Mouse (Mus musculus) liver, embryonic 12.5 days (tissue): Measurements from ENCODE around the gene Efcab3. TPM values are rescaled to one million over a fixed set of nuclear protein-coding genes. Genes with fewer than 3 reads are reported as not detected.
A peak's percentile ranks its signal among the peaks of the same experiment; 100 is the strongest.

Experiments
- ATAC-seq: fragments of 200-750 bp; cut with Nextera tagmentation; 2 replicates; pipeline ENCODE4 v1.8.0; 2017; ENCODE audit warnings: moderate number of reproducible peaks, mild to moderate bottlenecking, moderate library complexity
- H3K27ac ChIP-seq: fragments of 300-500 bp; sonication (generic); 2 replicates; pipeline ENCODE4 v1.5.1; 2016; ENCODE audit warnings: mild to moderate bottlenecking
- H3K27me3 ChIP-seq: fragments of 300-500 bp; sonication (generic); replicated peaks from 2 replicates; pipeline ENCODE4 v1.6.1; 2016; ENCODE audit warnings: mild to moderate bottlenecking, moderate library complexity
- H3K36me3 ChIP-seq: fragments of 300-500 bp; sonication (generic); 2 replicates; pipeline ENCODE4 v1.6.1; 2016; ENCODE audit warnings: mild to moderate bottlenecking, moderate library complexity
- H3K4me1 ChIP-seq: fragments of 300-500 bp; sonication (generic); 2 replicates; pipeline ENCODE4 v1.6.1; 2016
- H3K4me2 ChIP-seq: fragments of 300-500 bp; sonication (generic); 2 replicates; pipeline ENCODE4 v1.6.1; 2016; ENCODE audit warnings: mild to moderate bottlenecking, moderate library complexity
- H3K4me3 ChIP-seq: fragments of 300-500 bp; sonication (generic); 2 replicates; pipeline ENCODE4 v1.5.1; 2016; ENCODE audit warnings: mild to moderate bottlenecking, moderate library complexity
- H3K9ac ChIP-seq: fragments of 300-500 bp; sonication (generic); 2 replicates; pipeline ENCODE4 v1.6.1; 2016; ENCODE audit warnings: mild to moderate bottlenecking, moderate library complexity
- H3K9me3 ChIP-seq: fragments of 300-500 bp; sonication (generic); replicated peaks from 2 replicates; pipeline ENCODE4 v1.6.1; 2016; ENCODE audit warnings: mild to moderate bottlenecking, moderate library complexity
- WGBS: fragments of 180-500 bp; shearing (Covaris S2); methylation state at CpG from one replicate; pipeline ENCODE4 v1.1.7; 2016; ENCODE audit not compliant: insufficient replicate concordance; 5-methylcytosine and 5-hydroxymethylcytosine counted together
- polyA plus RNA-seq: library from polyadenylated mRNA; unstranded; fragments of >200 nt; fragmentation: Nextera tagmentation; extraction: Ambion mirVana; gene quantifications from 2 replicates; pipeline ENCODE4 v1.2.1, GENCODE M21; 2016

The Efcab3 gene
- polyA plus RNA-seq, 1 experiment from 2014 or later: not detected

DNA sequence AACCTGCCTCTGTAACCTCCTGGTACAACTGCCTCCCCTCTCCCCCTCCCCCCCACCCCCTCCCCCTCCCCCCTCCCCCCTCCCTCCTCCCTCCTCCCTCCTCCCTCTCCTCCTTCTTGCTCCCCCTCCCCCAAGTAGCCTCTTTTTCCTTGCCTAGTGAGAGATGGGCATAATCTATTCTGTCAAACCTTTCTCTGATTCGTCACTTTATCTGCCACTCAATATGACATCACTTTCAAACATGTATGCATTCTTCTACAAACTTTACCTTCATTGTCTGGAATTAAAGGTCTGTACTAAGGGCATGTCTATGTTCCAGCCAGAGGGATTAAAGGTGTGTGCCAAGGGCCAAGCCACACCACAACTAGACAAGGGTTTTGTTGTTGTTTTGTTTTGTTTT lies 86.4 kb downstream of the Efcab3 start:
- Histone ChIP-seq H3K4me2 (no peak overlapping the region), H3K9ac (no peak overlapping the region), H3K36me3 (no peaks in the 10 kb centered on the region), H3K4me1 (peaks cover 72% of the 10 kb centered on the region), H3K9me3 (no peaks in the 10 kb centered on the region), H3K27me3 (no peaks in the 10 kb centered on the region), H3K4me3 (no peak overlapping the region), H3K27ac (peak overlapping the region; percentile 95)
- 67% methylated on average over 1 of the region's 1 CpGs for WGBS
- ATAC-seq: no peak

DNA sequence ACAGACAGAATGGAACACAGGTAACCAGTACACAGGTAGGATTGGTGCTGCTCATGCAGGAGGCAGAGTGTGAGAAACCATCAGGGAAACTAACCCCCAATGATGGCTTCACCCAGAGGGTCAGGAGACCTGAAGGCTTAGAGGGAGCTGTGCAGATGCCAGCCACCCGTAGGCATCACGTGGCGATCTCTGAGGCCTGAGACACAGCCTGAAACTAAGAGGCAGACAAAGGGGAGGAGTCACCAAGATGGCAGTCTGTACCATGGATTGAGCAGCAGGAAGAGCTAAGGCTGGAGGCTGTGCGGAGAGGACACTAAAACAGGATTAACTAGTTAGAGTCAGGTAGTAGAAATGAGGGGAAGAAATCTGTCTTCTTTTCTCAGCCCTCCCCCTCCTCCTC lies 87.3 kb downstream of the Efcab3 start:
- no peaks in the 10 kb centered on the region for H3K9me3 ChIP-seq
- no peaks in the 10 kb centered on the region for H3K36me3 ChIP-seq
- no peak for ATAC-seq
- peak overlapping the region; percentile 69; the same call in 1 of the 2 replicates for H3K9ac ChIP-seq
- WGBS: 53% methylated on average over 4 of the region's 4 CpGs
- H3K4me3 ChIP-seq: no peak overlapping the region
- H3K27me3 ChIP-seq: no peaks in the 10 kb centered on the region
- H3K4me2 ChIP-seq: peak overlapping the region; percentile 70
- H3K4me1 ChIP-seq: peaks cover 71% of the 10 kb centered on the region
- H3K27ac ChIP-seq: peak overlapping the region; percentile 95

DNA sequence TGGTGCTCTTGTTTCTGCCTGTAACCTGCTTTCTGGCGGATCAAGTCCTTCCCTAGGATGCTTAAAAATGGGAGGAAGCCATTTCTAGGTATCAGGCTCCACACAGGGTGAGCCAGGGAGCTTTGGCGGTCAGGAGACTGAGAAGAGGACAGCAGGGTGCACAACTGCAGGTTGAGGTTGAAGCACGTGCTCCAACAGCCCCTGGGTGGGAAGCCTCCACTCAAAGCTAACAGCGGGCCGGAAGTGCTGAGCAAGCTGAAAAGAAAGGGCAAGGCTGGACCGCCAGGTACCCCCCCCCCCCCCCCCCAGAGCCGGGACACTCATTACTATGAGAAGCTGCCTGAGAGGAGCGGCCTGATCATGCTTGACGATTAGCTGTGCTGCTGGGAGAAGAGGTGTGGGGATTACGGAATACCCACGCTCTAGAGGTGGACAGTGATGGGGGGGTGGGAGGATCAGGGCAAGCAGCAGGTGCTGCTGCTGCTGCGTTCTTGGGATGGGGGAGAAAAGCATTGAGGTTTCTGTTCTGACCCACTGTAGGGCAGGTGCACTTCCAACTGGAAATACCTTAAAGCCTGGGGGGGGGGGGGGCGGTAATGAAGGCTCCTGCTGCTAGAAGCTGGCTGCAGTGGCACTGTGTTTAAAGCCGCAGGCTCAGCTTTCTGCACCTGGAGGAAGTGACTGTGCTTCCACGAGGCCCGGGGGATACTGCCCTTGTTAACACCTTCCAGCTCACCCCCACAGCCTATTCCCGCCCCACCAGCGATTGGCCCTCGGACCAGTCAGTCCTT lies 88.0 kb downstream of the Efcab3 start:
- Histone ChIP-seq H3K4me3 (peak overlapping the region; percentile 33), H3K27me3 (no peaks in the 10 kb centered on the region), H3K27ac (peak overlapping the region; percentile 95), H3K9me3 (no peaks in the 10 kb centered on the region), H3K36me3 (no peaks in the 10 kb centered on the region), H3K4me2 (peak overlapping the region; percentile 70), H3K4me1 (peaks cover 75% of the 10 kb centered on the region), H3K9ac (peak overlapping the region; percentile 69)
- 18% methylated on average over 18 of the region's 19 CpGs for WGBS
- no peak for ATAC-seq

DNA sequence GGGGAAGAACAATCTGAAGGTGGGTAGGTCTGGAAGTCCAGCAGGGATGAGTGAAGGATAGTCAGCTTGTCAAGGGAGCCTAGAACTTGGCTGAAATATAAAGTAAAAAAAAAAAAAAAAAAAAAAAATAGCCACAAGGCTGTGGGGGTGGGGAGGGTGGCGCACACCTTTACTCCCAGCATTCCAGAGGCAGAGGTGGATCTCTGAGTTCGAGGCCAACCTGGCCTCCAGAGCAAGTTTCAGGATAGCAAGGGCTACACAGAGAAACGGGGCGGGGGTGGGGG lies 88.6 kb downstream of the Efcab3 start:
- H3K4me1 ChIP-seq: peaks cover 80% of the 10 kb centered on the region
- peak overlapping the region; percentile 33; the same call in 1 of the 2 replicates for H3K4me3 ChIP-seq
- no peaks in the 10 kb centered on the region for H3K27me3 ChIP-seq
- H3K27ac ChIP-seq: peak overlapping the region; percentile 95
- H3K4me2 ChIP-seq: peak overlapping the region; percentile 70
- H3K9ac ChIP-seq: peak overlapping the region; percentile 69
- ATAC-seq: no peak
- WGBS: 30% methylated on average over 2 of the region's 4 CpGs
- no peaks in the 10 kb centered on the region for H3K36me3 ChIP-seq
- H3K9me3 ChIP-seq: no peaks in the 10 kb centered on the region

GRCm38 (mm10) chr11:105152357-105152899 lies 89.0 kb downstream of the Efcab3 start:
- peak overlapping the region; percentile 70 for H3K4me2 ChIP-seq
- ATAC-seq: peak; percentile 89
- 17% methylated on average over 11 of the region's 11 CpGs for WGBS
- peak overlapping the region; percentile 33 for H3K4me3 ChIP-seq
- peak overlapping the region; percentile 95 for H3K27ac ChIP-seq
- no peaks in the 10 kb centered on the region for H3K36me3 ChIP-seq
- H3K9ac ChIP-seq: peak overlapping the region; percentile 69
- no peaks in the 10 kb centered on the region for H3K9me3 ChIP-seq
- peaks cover 85% of the 10 kb centered on the region for H3K4me1 ChIP-seq
- H3K27me3 ChIP-seq: no peaks in the 10 kb centered on the region

- Histone ChIP-seq H3K4me2 (peak overlapping the region; percentile 70), H3K27ac (peak overlapping the region; percentile 95), H3K9ac (peak overlapping the region; percentile 69), H3K4me3 (peak overlapping the region; percentile 33; the same call in 1 of the 2 replicates), H3K4me1 (peaks cover 93% of the 10 kb centered on the region), H3K36me3 (no peaks in the 10 kb centered on the region), H3K27me3 (no peaks in the 10 kb centered on the region), H3K9me3 (no peaks in the 10 kb centered on the region)
- WGBS: 35% methylated on average over 12 of the region's 12 CpGs
- peak; percentile 79 for ATAC-seq
Observed at GRCm38 (mm10) chr11:105153068-105153833, 89.9 kb downstream of the Efcab3 start.

GRCm38 (mm10) chr11:105155915-105156314 lies 92.5 kb downstream of the Efcab3 start:
- peak overlapping the region; percentile 62 for H3K4me2 ChIP-seq
- no peaks in the 10 kb centered on the region for H3K36me3 ChIP-seq
- H3K4me3 ChIP-seq: no peak overlapping the region
- no peaks in the 10 kb centered on the region for H3K27me3 ChIP-seq
- H3K9ac ChIP-seq: 0 out of 2 replicates have a peak overlapping the region, but pooled peaks have one; percentile 12
- peak overlapping the region; percentile 81 for H3K27ac ChIP-seq
- ATAC-seq: no peak
- H3K4me1 ChIP-seq: peaks cover 88% of the 10 kb centered on the region
- no peaks in the 10 kb centered on the region for H3K9me3 ChIP-seq
- 64% methylated on average over 4 of the region's 4 CpGs for WGBS

GRCm38 (mm10) chr11:105156748-105157267 lies 93.4 kb downstream of the Efcab3 start:
- WGBS: 46% methylated on average over 19 of the region's 19 CpGs
- Histone ChIP-seq H3K36me3 (0 out of 2 replicates have a peak, but pooled peaks cover 5% of the 10 kb centered on the region), H3K9me3 (no peaks in the 10 kb centered on the region), H3K4me1 (peaks cover 83% of the 10 kb centered on the region), H3K4me3 (peak overlapping the region; percentile 50), H3K9ac (peak overlapping the region; percentile 66), H3K4me2 (peak overlapping the region; percentile 62), H3K27me3 (no peaks in the 10 kb centered on the region), H3K27ac (peak overlapping the region; percentile 81)
- no peak for ATAC-seq

GRCm38 (mm10) chr11:105158047-105158446 lies 94.7 kb downstream of the Efcab3 start:
- H3K4me2 ChIP-seq: peak overlapping the region; percentile 62
- peak overlapping the region; percentile 66 for H3K9ac ChIP-seq

DNA sequence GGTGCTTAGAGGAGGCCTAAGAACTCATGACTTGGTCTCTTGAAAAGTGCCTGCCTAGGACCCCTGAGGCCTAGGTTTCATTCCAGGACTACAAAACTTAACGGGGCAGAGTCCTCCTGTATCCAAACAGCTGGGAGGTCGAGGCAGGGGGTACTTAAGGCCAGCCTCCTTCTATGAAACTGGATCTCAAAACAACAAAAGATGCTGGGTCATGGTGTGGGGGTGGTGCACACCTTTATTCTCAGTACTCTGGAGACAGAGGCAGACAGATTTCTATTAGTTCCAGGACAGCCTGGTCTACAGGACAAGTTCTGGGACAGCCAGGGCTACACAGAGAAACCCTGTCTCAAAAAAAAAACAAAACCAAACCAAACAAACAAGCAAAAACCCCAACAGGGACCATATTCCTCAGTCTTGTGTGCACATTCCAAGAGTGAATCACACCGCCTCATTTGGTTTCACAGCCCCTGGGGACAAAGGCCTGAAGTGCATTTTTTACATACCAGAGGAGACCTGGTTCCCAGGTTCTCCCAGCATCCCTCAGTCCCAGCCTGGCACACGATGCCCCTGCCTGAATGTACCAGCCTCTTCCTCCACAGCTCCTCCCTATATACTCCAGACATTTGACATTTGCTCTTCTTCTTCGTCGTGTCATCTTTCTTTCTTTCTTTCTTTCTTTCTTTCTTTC lies 96.4 kb downstream of the Efcab3 start:
- Histone ChIP-seq H3K9ac (no peak overlapping the region), H3K36me3 (peaks cover 17% of the 10 kb centered on the region), H3K9me3 (peaks cover 9% of the 10 kb centered on the region), H3K4me1 (peaks cover 52% of the 10 kb centered on the region), H3K4me2 (peak overlapping the region; percentile 62), H3K27ac (no peak overlapping the region), H3K4me3 (no peak overlapping the region), H3K27me3 (peaks cover 14% of the 10 kb centered on the region)
- ATAC-seq: 0 out of 2 replicates have a peak, but pooled peaks have one; percentile 40
- 55% methylated on average over 6 of the region's 6 CpGs for WGBS

More at GRCm38 (mm10) chr11:105158047-105158446, 94.7 kb downstream of the Efcab3 start:
- Histone ChIP-seq H3K9me3 (0 out of 2 replicates have a peak, but pooled peaks cover 3% of the 10 kb centered on the region), H3K27me3 (peaks cover 6% of the 10 kb centered on the region; the same call in 1 of the 2 replicates), H3K36me3 (0 out of 2 replicates have a peak, but pooled peaks cover 12% of the 10 kb centered on the region), H3K4me3 (peak overlapping the region; percentile 50), H3K4me1 (peaks cover 70% of the 10 kb centered on the region), H3K27ac (peak overlapping the region; percentile 81; the same call in 1 of the 2 replicates)
- no peak for ATAC-seq

DNA sequence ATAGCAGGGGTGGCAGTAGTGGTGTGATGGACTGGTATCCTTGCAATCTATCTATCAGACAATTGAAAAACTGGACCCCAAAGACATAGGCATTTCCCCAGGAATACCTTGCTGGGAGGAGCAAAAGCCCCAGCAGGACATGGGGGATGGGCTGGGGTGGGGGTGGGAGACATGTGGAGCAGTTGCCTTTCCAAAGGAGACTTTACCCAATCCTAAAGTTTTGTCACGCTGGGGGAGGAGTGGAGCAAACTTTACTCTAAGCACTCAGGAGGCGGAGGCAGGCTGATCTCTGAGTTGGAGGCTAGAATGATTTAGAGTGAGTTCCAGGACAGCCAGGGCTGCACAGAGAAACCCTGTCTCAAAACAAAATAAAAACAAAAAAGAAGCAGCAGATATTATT lies 98.0 kb downstream of the Efcab3 start:
- Histone ChIP-seq H3K9ac (no peak overlapping the region), H3K27me3 (peaks cover 30% of the 10 kb centered on the region), H3K9me3 (peaks cover 16% of the 10 kb centered on the region), H3K4me1 (peaks cover 42% of the 10 kb centered on the region), H3K27ac (no peak overlapping the region), H3K4me2 (no peak overlapping the region), H3K4me3 (no peak overlapping the region), H3K36me3 (peaks cover 33% of the 10 kb centered on the region)
- 85% methylated on average over 2 of the region's 2 CpGs for WGBS
- ATAC-seq: no peak
